Mouse (Mus musculus) left cerebral cortex, adult 8-10 months (tissue): ENCODE data around the gene Crlf2. TPM values are rescaled to one million over a fixed set of nuclear protein-coding genes. Genes with fewer than 3 reads are reported as not detected.

Experiments
- DNase-seq, 2 experiments: peaks; one replicate each; pipeline ENCODE4 v3.0.0; 2022; ENCODE audit warnings: low spot score in 2 of 2
- total RNA-seq, 4 experiments: library from RNA; stranded (reverse); gene quantifications; 2 replicates each; pipeline ENCODE4 v1.2.4; 2022

The Crlf2 gene
- total RNA-seq, 4 experiments from 2014 or later = 25.7 to 41.4 (median 34.9) TPM

GRCm38 (mm10) chr5:109548712-109549111, 10.1 kb downstream of the Crlf2 start:
- peak in 1 of 2 experiments; percentile 13 for DNase-seq

- no peak for DNase-seq
These were observed 11.7 kb downstream of the Crlf2 start for GRCm38 (mm10) chr5:109547112-109547511.

GRCm38 (mm10) chr5:109509679-109510078, 49.1 kb downstream of the Crlf2 start:
- DNase-seq = no peak

GRCm38 (mm10) chr5:109506729-109507128, 52.1 kb downstream of the Crlf2 start:
- DNase-seq = no peak

Other genes starting within 250 kb of the Crlf2 start
- not detected for gene Vmn2r16, start 228.8 kb downstream of the Crlf2 start, total RNA-seq
- gene Vmn2r17, start 139.3 kb downstream of the Crlf2 start, total RNA-seq = not detected
- gene 5430403G16Rik, start 132.0 kb upstream of the Crlf2 start, total RNA-seq = 1 to 10 TPM; 2.1 to 3.2 (median 2.6) TPM
- 1 to 10 TPM; 3.2 to 5.0 (median 3.8) TPM for gene 4930522L14Rik, start 192.9 kb upstream of the Crlf2 start, total RNA-seq